Mouse (Mus musculus) heart, postnatal 25 days (tissue): ENCODE results near the gene Adipoq. TPM values are rescaled to one million over a fixed set of nuclear protein-coding genes. Genes with fewer than 3 reads are reported as not detected.
A peak's percentile ranks its signal among the peaks of the same experiment; 100 is the strongest.
"Not testable (repeated sequence)": the region's sequence is repeated elsewhere in the genome, so short reads cannot be mapped to it uniquely, and the experiment has no call there.

Experiments
- DNase-seq: peaks from one replicate; pipeline ENCODE4 v3.0.0; 2022; ENCODE audit warnings: low spot score
- intact Hi-C: fragments of 180-260 bp; cut with DNase I; formaldehyde crosslinking; loops from one replicate; pipeline ENCODE4 v1.15.1; 2025
- total RNA-seq, 2 experiments: library from RNA; stranded (reverse); gene quantifications; 2 replicates each; pipeline ENCODE4 v1.2.3; 2021

Gene Adipoq
- total RNA-seq, 2 experiments from 2014 or later, result 3.0 to 11.3 TPM

- intact Hi-C loops, result no loop called here
- no peak for DNase-seq
Measured at GRCm38 (mm10) chr16:23157013-23157412, 10.7 kb downstream of the Adipoq start.

- intact Hi-C loops, result no loop called here
Measured at GRCm38 (mm10) chr16:23158292-23158691, 12.0 kb downstream of the Adipoq start.

GRCm38 (mm10) chr16:23158957-23159356 lies 12.6 kb downstream of the Adipoq start:
- intact Hi-C loops, result no loop called here
- no peak for DNase-seq

More at GRCm38 (mm10) chr16:23158292-23158691, 12.0 kb downstream of the Adipoq start:
- no peak for DNase-seq

GRCm38 (mm10) chr16:23159749-23160148 lies 13.4 kb downstream of the Adipoq start:
- intact Hi-C loops, result no loop called here
- DNase-seq, result no peak

- intact Hi-C loops, result no loop called here
Measured at GRCm38 (mm10) chr16:23162116-23162515, 15.8 kb downstream of the Adipoq start.

GRCm38 (mm10) chr16:23164443-23164842 lies 18.1 kb downstream of the Adipoq start:
- intact Hi-C loops, result no loop called here
- peak; percentile 23 for DNase-seq

More at GRCm38 (mm10) chr16:23162116-23162515, 15.8 kb downstream of the Adipoq start:
- no peak for DNase-seq

- DNase-seq, result no peak
- intact Hi-C loops, result loop anchor here (5.0 kb wide), 1 partner anchor 52 kb away; no protein-coding TSS in a partner anchor
Measured at GRCm38 (mm10) chr16:23165441-23165840, 19.1 kb downstream of the Adipoq start.

- intact Hi-C loops, result loop anchor here (5.0 kb wide), 1 partner anchor 51 kb away; no protein-coding TSS in a partner anchor
Measured at GRCm38 (mm10) chr16:23166646-23167045, 20.3 kb downstream of the Adipoq start.

GRCm38 (mm10) chr16:23167079-23167478 lies 20.7 kb downstream of the Adipoq start:
- intact Hi-C loops, result loop anchor here (5.0 kb wide), 1 partner anchor 50 kb away; no protein-coding TSS in a partner anchor
- peak; percentile 21 for DNase-seq

More at GRCm38 (mm10) chr16:23166646-23167045, 20.3 kb downstream of the Adipoq start:
- DNase-seq, result no peak

GRCm38 (mm10) chr16:23170813-23171212 lies 24.5 kb downstream of the Adipoq start:
- DNase-seq, result no peak
- intact Hi-C loops, result no loop called here

GRCm38 (mm10) chr16:23173904-23174303 lies 27.6 kb downstream of the Adipoq start:
- intact Hi-C loops, result no loop called here
- no peak for DNase-seq

- intact Hi-C loops, result no loop called here
- DNase-seq, result no peak
Measured at GRCm38 (mm10) chr16:23174855-23175254, 28.5 kb downstream of the Adipoq start.

- intact Hi-C loops, result no loop called here
- no peak for DNase-seq
Measured at GRCm38 (mm10) chr16:23175956-23176355, 29.6 kb downstream of the Adipoq start.

GRCm38 (mm10) chr16:23177856-23178255 lies 31.5 kb downstream of the Adipoq start:
- intact Hi-C loops, result no loop called here

GRCm38 (mm10) chr16:23178796-23179195 lies 32.5 kb downstream of the Adipoq start:
- intact Hi-C loops, result no loop called here
- no peak for DNase-seq

More at GRCm38 (mm10) chr16:23177856-23178255, 31.5 kb downstream of the Adipoq start:
- no peak for DNase-seq

- intact Hi-C loops, DNase-seq: not testable (repeated sequence)
Measured at GRCm38 (mm10) chr16:23179436-23179835, 33.1 kb downstream of the Adipoq start.

GRCm38 (mm10) chr16:23181054-23181453 lies 34.7 kb downstream of the Adipoq start:
- DNase-seq, result no peak
- intact Hi-C loops, result no loop called here

- intact Hi-C loops, result no loop called here
- DNase-seq, result no peak
Measured at GRCm38 (mm10) chr16:23181487-23181886, 35.2 kb downstream of the Adipoq start.

- intact Hi-C loops, result no loop called here
- DNase-seq, result no peak
Measured at GRCm38 (mm10) chr16:23181942-23182597, 35.7 kb downstream of the Adipoq start.

GRCm38 (mm10) chr16:23185824-23186223 lies 39.5 kb downstream of the Adipoq start:
- intact Hi-C loops, result no loop called here

GRCm38 (mm10) chr16:23186418-23186817 lies 40.1 kb downstream of the Adipoq start:
- intact Hi-C loops, result no loop called here
- DNase-seq, result no peak

More at GRCm38 (mm10) chr16:23185824-23186223, 39.5 kb downstream of the Adipoq start:
- no peak for DNase-seq

- intact Hi-C loops, result no loop called here
- no peak for DNase-seq
Measured at GRCm38 (mm10) chr16:23187983-23188382, 41.6 kb downstream of the Adipoq start.
